Mouse (Mus musculus): Measurements from ENCODE around the gene Orc6. TPM values are rescaled to one million over a fixed set of nuclear protein-coding genes. Genes with fewer than 3 reads are reported as not detected.

Orc6 gene
- polyA plus RNA-seq, 1 experiment: 18.0 TPM

DNA sequence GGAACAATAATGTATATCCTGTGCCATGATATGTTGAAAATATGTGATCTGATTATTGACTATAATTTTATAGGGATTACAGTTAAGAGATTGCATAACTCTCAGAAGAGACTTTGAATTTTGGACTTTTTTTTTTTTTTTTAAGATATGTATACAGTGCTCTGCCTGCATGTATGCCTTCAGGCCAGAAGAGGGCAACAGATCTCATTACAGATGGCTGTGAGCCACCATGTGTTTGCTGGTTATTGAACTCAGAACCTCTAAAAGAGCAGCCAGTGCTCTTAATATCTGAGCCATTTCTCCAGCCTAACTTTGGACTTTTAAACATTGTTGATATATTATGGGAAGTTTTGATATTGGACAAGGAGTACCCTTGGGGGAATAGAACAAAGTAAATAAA, 12.3 kb downstream of the Orc6 start:
- no peak overlapping the region for H3K4me3 ChIP-seq (ENCODE audit: control insufficient read depth, low read depth, low read length)
- peaks cover 5% of the 10 kb centered on the region for H3K4me1 ChIP-seq (ENCODE audit: control insufficient read depth, insufficient read depth, low read length)
- no peak overlapping the region for H3K27ac ChIP-seq (ENCODE audit: control insufficient read depth, insufficient read depth, low read depth, low read length)
- TF ChIP-seq CTCF (IDR thresholded peaks at IDR 0.05; ENCODE audit: control insufficient read depth, insufficient read depth, insufficient replicate concordance, low read depth, low read length) (no peak), POLR2A (IDR thresholded peaks at IDR 0.05; ENCODE audit: control insufficient read depth, low read depth, low read length) (no peak)
- H3K27me3 ChIP-seq (ENCODE audit: control insufficient read depth, insufficient read depth, low read length): no peaks in the 10 kb centered on the region
- H3K36me3 ChIP-seq (ENCODE audit: control insufficient read depth, insufficient read depth, low read length): no peaks in the 10 kb centered on the region

DNA sequence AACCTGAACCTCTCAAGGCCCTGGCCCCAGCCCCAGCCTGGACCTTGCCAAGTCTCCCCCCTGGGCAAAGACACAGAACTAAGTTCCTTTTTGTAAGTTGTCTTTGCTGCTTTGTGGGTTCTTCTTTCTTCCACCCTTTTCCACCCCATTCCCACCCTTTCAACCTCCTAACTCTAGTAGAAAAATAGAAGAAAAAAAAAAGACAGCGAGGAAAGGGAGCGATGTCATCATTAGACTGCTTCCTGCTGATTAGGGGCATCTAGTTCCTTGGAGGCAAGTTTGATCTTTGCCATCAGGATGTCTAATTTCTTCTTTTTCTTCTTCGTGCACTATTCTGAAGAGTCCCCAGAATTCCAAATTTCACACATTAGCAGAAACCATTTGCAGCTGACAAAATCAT, 13.6 kb downstream of the Orc6 start:
- no peak for TF ChIP-seq POLR2A (IDR thresholded peaks at IDR 0.05; ENCODE audit: control insufficient read depth, low read depth, low read length)
- TF ChIP-seq CTCF (IDR thresholded peaks at IDR 0.05; ENCODE audit: control insufficient read depth, insufficient read depth, insufficient replicate concordance, low read depth, low read length): no peak
- Histone ChIP-seq H3K4me3 (ENCODE audit: control insufficient read depth, low read depth, low read length) (no peak overlapping the region), H3K4me1 (ENCODE audit: control insufficient read depth, insufficient read depth, low read length) (peaks cover 8% of the 10 kb centered on the region), H3K36me3 (ENCODE audit: control insufficient read depth, insufficient read depth, low read length) (no peaks in the 10 kb centered on the region), H3K27ac (ENCODE audit: control insufficient read depth, insufficient read depth, low read depth, low read length) (no peak overlapping the region), H3K27me3 (ENCODE audit: control insufficient read depth, insufficient read depth, low read length) (no peaks in the 10 kb centered on the region)

- no peak overlapping the region for H3K27ac ChIP-seq (ENCODE audit: control insufficient read depth, insufficient read depth, low read depth, low read length)
- peaks cover 8% of the 10 kb centered on the region for H3K4me1 ChIP-seq (ENCODE audit: control insufficient read depth, insufficient read depth, low read length)
- no peak overlapping the region for H3K4me3 ChIP-seq (ENCODE audit: control insufficient read depth, low read depth, low read length)
- TF ChIP-seq POLR2A (IDR thresholded peaks at IDR 0.05; ENCODE audit: control insufficient read depth, low read depth, low read length) (no peak), CTCF (IDR thresholded peaks at IDR 0.05; ENCODE audit: control insufficient read depth, insufficient read depth, insufficient replicate concordance, low read depth, low read length) (no peak)
- H3K27me3 ChIP-seq (ENCODE audit: control insufficient read depth, insufficient read depth, low read length): no peaks in the 10 kb centered on the region
- no peaks in the 10 kb centered on the region for H3K36me3 ChIP-seq (ENCODE audit: control insufficient read depth, insufficient read depth, low read length)
Measured at GRCm38 (mm10) chr8:85318534-85318933, 19.1 kb downstream of the Orc6 start.

DNA sequence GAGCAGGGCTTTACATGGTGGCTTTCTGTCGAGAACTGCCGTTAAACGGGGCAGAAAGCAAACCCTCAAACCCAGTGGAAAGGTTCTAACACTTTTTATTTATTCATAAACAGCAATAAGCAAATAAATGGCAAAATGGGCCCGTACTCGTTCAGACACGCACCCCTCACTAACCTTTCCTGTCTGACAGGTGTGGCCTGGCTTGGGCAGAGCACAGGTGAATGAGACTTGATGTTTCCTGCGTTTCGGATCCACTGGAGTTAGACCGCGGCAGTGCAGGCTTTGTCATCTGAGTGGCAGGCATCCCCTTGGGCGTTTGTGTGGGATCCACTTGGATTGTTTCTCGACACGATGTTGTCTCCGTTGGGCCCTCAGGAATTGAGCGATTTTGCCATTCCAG, 22.5 kb downstream of the Orc6 start:
- TF ChIP-seq POLR2A (IDR thresholded peaks at IDR 0.05; ENCODE audit: control insufficient read depth, low read depth, low read length) (no peak), CTCF (IDR thresholded peaks at IDR 0.05; ENCODE audit: control insufficient read depth, insufficient read depth, insufficient replicate concordance, low read depth, low read length) (no peak)

GRCm38 (mm10) chr8:85323084-85323483, 23.7 kb downstream of the Orc6 start:
- TF ChIP-seq POLR2A (IDR thresholded peaks at IDR 0.05; ENCODE audit: control insufficient read depth, low read depth, low read length): no peak
- no peak for TF ChIP-seq CTCF (IDR thresholded peaks at IDR 0.05; ENCODE audit: control insufficient read depth, insufficient read depth, insufficient replicate concordance, low read depth, low read length)
- H3K27ac ChIP-seq (ENCODE audit: control insufficient read depth, insufficient read depth, low read depth, low read length): no peak overlapping the region
- no peaks in the 10 kb centered on the region; the same call in 1 of the 2 replicates for H3K4me1 ChIP-seq (ENCODE audit: control insufficient read depth, insufficient read depth, low read length)
- no peaks in the 10 kb centered on the region for H3K27me3 ChIP-seq (ENCODE audit: control insufficient read depth, insufficient read depth, low read length)
- H3K36me3 ChIP-seq (ENCODE audit: control insufficient read depth, insufficient read depth, low read length): no peaks in the 10 kb centered on the region
- no peak overlapping the region for H3K4me3 ChIP-seq (ENCODE audit: control insufficient read depth, low read depth, low read length)

More for the DNA sequence above, 22.5 kb downstream of the Orc6 start:
- H3K27me3 ChIP-seq (ENCODE audit: control insufficient read depth, insufficient read depth, low read length): no peaks in the 10 kb centered on the region
- H3K4me3 ChIP-seq (ENCODE audit: control insufficient read depth, low read depth, low read length): no peak overlapping the region
- peaks cover under 1% of the 10 kb centered on the region; the same call in 1 of the 2 replicates for H3K4me1 ChIP-seq (ENCODE audit: control insufficient read depth, insufficient read depth, low read length)
- no peaks in the 10 kb centered on the region for H3K36me3 ChIP-seq (ENCODE audit: control insufficient read depth, insufficient read depth, low read length)
- H3K27ac ChIP-seq (ENCODE audit: control insufficient read depth, insufficient read depth, low read depth, low read length): no peak overlapping the region

GRCm38 (mm10) chr8:85327036-85327435, 27.6 kb downstream of the Orc6 start:
- TF ChIP-seq CTCF (IDR thresholded peaks at IDR 0.05; ENCODE audit: control insufficient read depth, insufficient read depth, insufficient replicate concordance, low read depth, low read length) (no peak), POLR2A (IDR thresholded peaks at IDR 0.05; ENCODE audit: control insufficient read depth, low read depth, low read length) (no peak)
- no peaks in the 10 kb centered on the region for H3K36me3 ChIP-seq (ENCODE audit: control insufficient read depth, insufficient read depth, low read length)
- no peak overlapping the region for H3K4me3 ChIP-seq (ENCODE audit: control insufficient read depth, low read depth, low read length)
- H3K27me3 ChIP-seq (ENCODE audit: control insufficient read depth, insufficient read depth, low read length): no peaks in the 10 kb centered on the region
- H3K27ac ChIP-seq (ENCODE audit: control insufficient read depth, insufficient read depth, low read depth, low read length): no peak overlapping the region
- H3K4me1 ChIP-seq (ENCODE audit: control insufficient read depth, insufficient read depth, low read length): no peaks in the 10 kb centered on the region; the same call in 1 of the 2 replicates

DNA sequence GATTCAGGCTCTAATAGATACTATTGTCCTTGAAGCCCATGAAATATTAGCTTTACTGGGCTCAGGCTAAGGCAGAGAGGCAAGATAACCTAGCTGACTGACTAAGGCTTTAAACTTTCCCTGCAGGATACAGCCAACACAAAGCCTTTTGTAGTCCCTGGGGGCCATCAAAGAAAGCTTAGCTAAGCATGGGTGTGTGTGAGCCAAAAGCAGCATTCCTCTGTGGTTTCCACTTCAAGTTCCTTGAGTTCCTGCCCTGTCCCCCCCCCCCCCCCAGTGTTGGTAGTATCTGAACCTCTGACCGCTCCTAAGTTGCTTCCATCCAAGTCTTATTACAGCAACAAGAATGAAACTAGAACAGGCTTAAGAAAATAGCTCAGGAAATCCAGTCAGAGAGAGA, 30.1 kb downstream of the Orc6 start:
- no peaks in the 10 kb centered on the region for H3K4me1 ChIP-seq (ENCODE audit: control insufficient read depth, insufficient read depth, low read length)
- H3K36me3 ChIP-seq (ENCODE audit: control insufficient read depth, insufficient read depth, low read length): no peaks in the 10 kb centered on the region
- TF ChIP-seq CTCF (IDR thresholded peaks at IDR 0.05; ENCODE audit: control insufficient read depth, insufficient read depth, insufficient replicate concordance, low read depth, low read length) (no peak), POLR2A (IDR thresholded peaks at IDR 0.05; ENCODE audit: control insufficient read depth, low read depth, low read length) (no peak)
- no peak overlapping the region for H3K4me3 ChIP-seq (ENCODE audit: control insufficient read depth, low read depth, low read length)
- H3K27ac ChIP-seq (ENCODE audit: control insufficient read depth, insufficient read depth, low read depth, low read length): no peak overlapping the region
- H3K27me3 ChIP-seq (ENCODE audit: control insufficient read depth, insufficient read depth, low read length): no peaks in the 10 kb centered on the region

DNA sequence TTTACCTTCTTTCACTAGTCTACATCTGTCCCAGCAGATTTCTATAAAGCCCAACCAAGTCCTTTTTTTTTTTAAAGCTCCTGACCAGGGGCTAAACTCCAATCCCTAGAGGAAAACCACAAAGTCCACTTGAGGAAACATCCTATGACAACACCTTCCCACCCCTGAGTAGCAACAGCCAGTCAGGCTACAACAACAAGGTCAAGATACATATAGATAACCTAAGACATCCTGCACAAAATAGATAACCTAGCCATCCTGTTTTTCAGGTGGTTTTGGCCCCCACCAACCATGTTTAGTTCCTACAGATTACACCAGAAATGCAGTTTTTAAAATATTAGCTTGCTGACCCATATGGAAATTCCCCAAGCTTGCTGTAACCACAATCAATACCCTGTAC, 35.7 kb downstream of the Orc6 start:
- Histone ChIP-seq H3K27ac (ENCODE audit: control insufficient read depth, insufficient read depth, low read depth, low read length) (no peak overlapping the region), H3K27me3 (ENCODE audit: control insufficient read depth, insufficient read depth, low read length) (no peaks in the 10 kb centered on the region), H3K36me3 (ENCODE audit: control insufficient read depth, insufficient read depth, low read length) (no peaks in the 10 kb centered on the region), H3K4me3 (ENCODE audit: control insufficient read depth, low read depth, low read length) (no peak overlapping the region), H3K4me1 (ENCODE audit: control insufficient read depth, insufficient read depth, low read length) (no peaks in the 10 kb centered on the region)
- TF ChIP-seq CTCF (IDR thresholded peaks at IDR 0.05; ENCODE audit: control insufficient read depth, insufficient read depth, insufficient replicate concordance, low read depth, low read length) (no peak), POLR2A (IDR thresholded peaks at IDR 0.05; ENCODE audit: control insufficient read depth, low read depth, low read length) (no peak)
